Mouse (Mus musculus) cerebellum, adult 18-20 months (tissue): ENCODE data around the gene 6430628N08Rik.
A peak's percentile ranks its signal among the peaks of the same experiment; 100 is the strongest.

Experiments used
- DNase-seq, 2 experiments: peaks; one replicate each; pipeline ENCODE4 v3.0.0; 2021

The 6430628N08Rik gene

DNA sequence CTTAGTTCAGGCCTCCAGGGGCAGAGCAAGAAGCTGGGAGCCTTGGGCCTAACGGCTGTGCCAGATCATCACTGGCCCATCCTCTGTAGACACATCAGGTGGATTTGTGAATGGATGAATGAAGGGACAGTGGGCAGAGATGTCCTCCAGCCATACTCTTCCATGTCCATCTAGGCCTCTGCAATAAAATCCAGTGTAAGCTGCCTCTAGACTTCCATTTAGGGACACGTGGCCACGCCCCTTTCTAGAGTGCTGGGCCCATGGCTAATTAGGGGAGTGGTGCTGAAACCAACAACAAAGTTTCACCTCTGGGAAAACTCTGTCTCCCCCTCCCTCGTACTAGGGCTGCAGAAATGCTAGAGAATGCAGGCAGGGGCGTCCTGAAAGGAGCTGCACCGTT lies 399 bp upstream of the 6430628N08Rik start:
- no peak for DNase-seq

- no peak for DNase-seq
Measured at GRCm38 (mm10) chr4:115894281-115894680, 3.8 kb downstream of the 6430628N08Rik start.

DNA sequence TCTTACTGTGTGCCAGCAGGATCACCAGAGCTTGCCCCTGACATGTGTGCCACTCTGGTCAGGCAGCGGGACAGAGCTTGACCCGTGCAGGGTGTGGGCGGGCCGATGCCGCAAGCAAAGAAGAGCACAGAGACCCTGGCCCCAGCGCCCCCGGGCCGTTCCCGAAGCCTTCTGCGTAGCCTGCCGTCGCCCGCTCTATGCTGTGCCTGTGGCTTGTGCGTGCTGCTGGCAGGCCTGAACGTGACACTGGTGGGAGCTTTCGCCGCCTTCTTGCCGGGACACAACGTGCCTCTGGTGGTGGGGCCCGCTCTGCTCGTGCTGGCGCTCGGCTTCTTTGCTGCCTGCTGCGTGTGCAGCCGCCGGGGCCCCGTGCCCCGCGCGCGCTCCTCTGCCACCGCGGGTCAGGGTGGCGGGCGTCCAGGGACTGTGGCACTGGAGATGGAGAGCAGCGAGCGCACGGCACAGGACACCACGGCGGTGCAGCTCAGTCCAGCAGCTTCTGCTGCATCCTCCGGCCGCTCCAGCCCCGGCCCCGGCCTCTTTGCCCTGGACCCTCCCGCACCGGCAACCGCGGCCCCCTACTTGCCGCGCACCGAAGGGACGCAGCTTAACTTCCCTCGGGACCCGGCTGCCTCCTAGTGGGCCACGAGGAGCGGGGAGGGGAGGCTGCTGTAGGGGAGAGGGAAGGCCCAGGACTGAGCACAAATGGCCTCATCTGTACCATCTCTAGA lies 7.6 kb downstream of the 6430628N08Rik start:
- no peak for DNase-seq

DNA sequence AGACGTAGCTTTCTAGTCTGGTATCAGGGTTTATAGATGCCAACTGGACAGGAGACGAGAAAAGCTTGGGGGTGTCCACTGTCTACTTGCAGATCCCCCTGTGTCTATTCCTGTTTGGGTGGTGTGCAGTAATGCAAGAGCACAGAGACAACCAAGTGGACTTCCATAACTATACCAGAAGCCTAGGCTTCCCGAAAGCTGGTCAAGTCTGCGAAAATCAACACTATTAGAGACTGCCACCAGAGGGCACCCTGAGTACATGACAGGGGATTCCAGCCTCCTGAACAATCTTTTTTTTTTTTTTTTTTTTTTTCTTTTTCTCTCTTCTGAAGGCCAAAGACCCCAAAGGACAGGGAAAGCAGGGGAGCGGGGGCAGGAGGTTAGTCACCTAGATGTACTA lies 12.4 kb downstream of the 6430628N08Rik start:
- DNase-seq, result peak; percentile 79 to 82

DNA sequence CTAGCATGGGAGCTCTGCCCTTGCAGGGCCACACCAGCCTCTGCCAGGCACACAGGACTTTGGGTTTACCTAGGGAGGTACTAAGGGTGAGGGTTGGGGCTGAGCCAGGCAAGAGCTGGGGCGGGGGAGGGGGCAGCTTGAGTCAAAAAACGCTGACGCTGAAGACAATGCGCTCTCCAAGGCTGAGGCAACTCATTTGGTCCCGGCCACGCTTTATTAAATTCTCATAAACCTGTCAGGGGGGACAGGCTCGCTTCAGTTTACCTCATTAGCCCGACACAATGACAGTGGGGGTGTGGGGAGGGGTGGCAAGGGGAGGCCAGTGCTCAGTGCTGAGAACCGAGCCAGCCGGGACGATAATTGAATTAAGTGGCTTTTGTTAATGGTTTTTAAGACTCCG lies 13.9 kb downstream of the 6430628N08Rik start:
- no peak for DNase-seq

DNA sequence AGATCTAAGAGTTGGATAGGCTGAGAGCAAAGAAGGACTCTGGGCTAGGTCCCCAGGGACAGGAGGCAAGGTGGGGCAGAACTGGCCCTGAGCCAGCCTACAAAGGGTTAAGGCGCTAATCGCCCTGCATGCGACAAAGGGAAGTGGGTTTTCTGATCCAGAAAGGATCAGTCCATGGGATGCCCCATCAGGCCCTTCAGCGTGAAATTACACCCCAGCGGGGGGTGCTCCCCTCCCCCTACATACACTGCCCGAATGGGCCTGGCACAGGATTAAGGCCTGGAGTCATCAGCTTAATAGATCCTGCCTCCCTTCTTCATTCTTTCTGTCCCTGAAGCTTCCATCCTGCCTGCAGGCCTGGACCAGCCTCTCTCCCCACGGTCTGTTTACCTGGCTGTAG lies 15.2 kb downstream of the 6430628N08Rik start:
- no peak for DNase-seq

GRCm38 (mm10) chr4:115906791-115907190 lies 16.3 kb downstream of the 6430628N08Rik start:
- DNase-seq, result no peak

- no peak for DNase-seq
Measured at GRCm38 (mm10) chr4:115907994-115908393, 17.5 kb downstream of the 6430628N08Rik start.

DNA sequence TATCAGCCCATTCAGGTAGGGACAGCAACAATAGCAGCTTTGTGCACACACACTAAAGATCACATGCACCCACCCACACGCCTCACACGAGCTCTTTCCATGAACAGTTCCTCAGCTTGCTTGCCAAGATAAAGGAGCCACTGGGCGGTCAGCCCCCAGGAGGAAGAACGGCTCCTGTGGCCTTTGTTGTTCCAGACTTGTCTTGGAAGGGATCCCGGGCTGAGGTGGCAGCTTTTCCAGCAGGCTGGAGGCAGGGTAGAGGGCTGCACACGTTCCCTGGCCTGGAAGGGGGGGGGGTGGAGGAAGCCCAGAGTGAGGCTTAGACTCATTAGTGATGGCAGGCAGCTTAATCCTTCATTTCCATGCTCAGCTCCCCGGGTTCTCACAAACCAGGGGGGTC lies 18.2 kb downstream of the 6430628N08Rik start:
- DNase-seq, result no peak

DNA sequence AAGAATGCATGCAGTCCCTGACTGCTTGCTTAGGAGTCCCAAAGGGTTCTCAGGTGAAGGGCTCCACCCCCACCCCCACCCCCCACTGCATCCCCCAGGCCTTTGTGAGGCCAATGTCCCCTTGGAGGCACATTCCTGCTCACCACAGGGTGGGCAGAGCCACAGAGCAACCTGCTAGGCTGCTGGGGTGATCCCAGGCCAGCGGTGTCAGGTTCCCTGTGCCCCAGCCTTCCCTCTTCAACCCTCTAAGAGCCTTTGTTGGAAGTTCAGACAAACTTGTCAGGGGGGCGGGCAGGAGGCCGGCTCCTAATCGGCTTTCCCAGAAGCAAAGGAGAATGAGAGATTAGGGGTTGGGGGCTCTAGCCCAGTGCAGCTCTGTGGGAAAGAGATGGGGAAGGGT lies 21.1 kb downstream of the 6430628N08Rik start:
- no peak for DNase-seq

GRCm38 (mm10) chr4:115919911-115920310 lies 29.4 kb downstream of the 6430628N08Rik start:
- DNase-seq, result no peak

GRCm38 (mm10) chr4:115922688-115923087 lies 32.2 kb downstream of the 6430628N08Rik start:
- DNase-seq, result no peak

- no peak for DNase-seq
Measured at GRCm38 (mm10) chr4:115923262-115923880, 32.9 kb downstream of the 6430628N08Rik start.

DNA sequence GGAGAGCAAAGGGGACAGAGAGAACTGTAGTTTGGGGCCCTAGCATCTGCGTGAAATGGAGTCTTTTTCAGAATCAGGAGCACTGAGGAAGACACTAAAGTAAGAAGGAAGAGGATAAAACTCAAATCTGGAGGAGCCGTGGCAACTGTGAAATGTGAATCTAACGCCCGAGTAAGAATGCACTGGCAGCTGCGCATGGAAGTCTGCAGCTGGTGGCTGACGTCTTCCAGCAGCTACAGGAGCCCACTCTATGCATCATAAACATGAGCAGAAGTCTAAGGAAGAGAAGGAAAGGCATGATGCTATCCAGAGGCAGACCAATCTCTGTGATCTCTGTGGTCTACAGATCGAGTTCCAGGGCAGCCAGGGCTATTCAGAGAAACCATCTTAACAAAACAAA lies 37.2 kb downstream of the 6430628N08Rik start:
- DNase-seq, result no peak

GRCm38 (mm10) chr4:115931556-115932088 lies 41.2 kb downstream of the 6430628N08Rik start:
- DNase-seq, result no peak

GRCm38 (mm10) chr4:115935835-115936581 lies 45.5 kb downstream of the 6430628N08Rik start:
- DNase-seq, result peak in 1 of 2 experiments; percentile 9

- no peak for DNase-seq
Measured at GRCm38 (mm10) chr4:115936646-115937045, 46.2 kb downstream of the 6430628N08Rik start.

GRCm38 (mm10) chr4:115937061-115937976 lies 46.9 kb downstream of the 6430628N08Rik start:
- no peak for DNase-seq

GRCm38 (mm10) chr4:115938276-115939160 lies 48.1 kb downstream of the 6430628N08Rik start:
- DNase-seq, result peak in 1 of 2 experiments; percentile 48

DNA sequence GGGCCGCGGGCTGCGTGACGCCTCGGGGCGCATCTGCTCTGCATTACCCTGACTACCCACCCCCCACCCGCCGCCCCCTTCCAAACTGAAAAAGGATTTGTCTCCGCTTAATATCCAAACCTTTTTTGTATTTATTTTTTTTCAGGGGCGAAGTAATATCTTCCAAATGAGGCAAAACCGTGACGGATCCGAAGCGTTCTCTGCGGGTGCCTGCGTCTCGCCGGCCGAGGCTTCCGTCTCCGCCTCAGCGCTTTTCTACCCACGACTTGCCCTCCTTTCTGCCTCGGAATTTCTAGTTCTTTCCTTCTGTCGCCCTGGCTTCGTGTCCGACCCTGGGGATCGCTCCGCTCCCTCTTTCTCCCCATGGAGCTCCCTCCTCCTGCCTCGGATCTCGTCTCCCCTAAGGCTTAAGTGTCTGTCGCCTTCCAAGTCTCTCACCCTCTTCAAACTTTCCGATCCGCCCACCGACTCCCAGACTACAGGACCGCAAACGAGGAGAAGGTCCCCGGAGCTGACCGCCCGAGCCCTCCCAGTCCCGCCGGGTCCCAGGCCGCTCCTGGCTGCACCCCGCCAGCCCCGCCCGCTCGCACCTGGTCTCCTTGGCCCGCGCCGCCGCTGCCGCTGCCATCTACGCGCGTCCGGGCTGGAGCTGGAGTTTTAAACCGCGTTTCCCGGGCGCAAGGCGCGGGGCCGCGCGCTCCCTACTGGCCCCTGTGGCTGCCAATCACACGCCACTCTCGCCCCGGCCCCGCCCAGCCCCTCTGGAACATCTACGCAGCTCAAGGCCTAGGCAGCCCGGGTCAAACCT lies 49.0 kb downstream of the 6430628N08Rik start, which contains the start of gene Dmbx1:
Gene Dmbx1 (minus strand): TSS at position 632 of the 808 bp plus-strand sequence.
- peak; percentile 21 to 32 for DNase-seq
